Mouse (Mus musculus) embryonic stem cell, embryonic (primary cell): Measurements from ENCODE around the gene Xpo6.

Source experiments
- CTCF ChIA-PET, 4 experiments: fragments of 300-600 bp in 2 of 4; fragments of 350-600 bp in 2 of 4; sonication (Branson Sonifier 250); formaldehyde crosslinking; loops; one replicate each; lab custom pipeline; 2022; ENCODE audit warnings: inconsistent platforms in 2 of 4; lab: Charles Lee
- POLR2A ChIA-PET, 4 experiments: fragments of 300-600 bp in 2 of 4; fragments of 350-600 bp in 2 of 4; sonication (Branson Sonifier 250); formaldehyde crosslinking; loops; one replicate each; lab custom pipeline; 2022; ENCODE audit warnings: antibody characterized with exemption in 4 of 4, inconsistent platforms in 1 of 4; lab: Charles Lee

Xpo6 gene

DNA sequence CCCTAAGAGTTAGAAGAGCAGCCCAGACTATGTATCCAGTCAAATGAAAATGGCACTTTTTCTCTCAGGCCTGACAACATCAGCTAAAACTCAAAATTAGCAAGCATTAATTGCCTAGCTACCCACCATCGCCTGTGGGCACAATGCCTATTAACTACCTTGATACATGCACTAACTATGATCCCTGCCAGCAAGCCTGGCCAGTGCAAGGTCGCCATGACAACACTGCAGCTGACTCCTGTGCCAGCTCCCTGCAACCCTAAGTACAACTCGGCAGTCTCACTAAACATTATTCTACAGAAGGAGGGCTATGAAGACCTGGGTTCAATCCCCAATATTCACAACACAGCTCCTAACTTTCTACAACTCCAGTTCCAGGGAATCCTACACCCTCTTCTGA is 28.3 kb downstream of the Xpo6 start:
- ChIA-PET CTCF (interaction anchor here in 1 of 4 experiments (0.7 kb wide), 1 partner anchor 9 kb away, joined by 3 read pairs; no protein-coding TSS in a partner anchor), POLR2A (interaction anchor here in 1 of 4 experiments (0.8 to 2.3 kb wide), 8 partner anchors 9 to 45 kb away, joined by 3 to 10 read pairs (median 4); no protein-coding TSS in a partner anchor)

DNA sequence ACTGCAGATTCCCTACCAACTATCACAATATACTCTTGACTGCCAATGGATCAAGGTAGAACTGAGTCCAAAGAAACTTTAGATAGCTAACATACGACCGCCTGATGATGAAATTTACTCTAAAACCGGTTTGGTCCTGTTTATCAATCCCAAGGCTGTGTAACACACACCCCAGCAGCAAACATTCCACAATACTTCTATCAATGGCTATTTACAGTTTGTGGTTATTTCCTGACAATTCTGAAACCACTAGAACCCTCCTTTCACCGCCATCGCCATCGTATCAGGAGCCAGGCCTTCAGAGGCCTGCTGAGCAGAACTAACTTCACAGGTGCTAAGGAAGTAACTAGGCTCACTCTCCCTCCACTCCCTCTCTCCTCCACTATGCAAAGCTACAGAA is 31.7 kb downstream of the Xpo6 start:
- ChIA-PET POLR2A (interaction anchor here in 1 of 4 experiments (2.7 to 4.9 kb wide), 2 partner anchors 11 to 18 kb away, joined by 11 to 49 read pairs; no protein-coding TSS in a partner anchor), CTCF (no interaction called here)

DNA sequence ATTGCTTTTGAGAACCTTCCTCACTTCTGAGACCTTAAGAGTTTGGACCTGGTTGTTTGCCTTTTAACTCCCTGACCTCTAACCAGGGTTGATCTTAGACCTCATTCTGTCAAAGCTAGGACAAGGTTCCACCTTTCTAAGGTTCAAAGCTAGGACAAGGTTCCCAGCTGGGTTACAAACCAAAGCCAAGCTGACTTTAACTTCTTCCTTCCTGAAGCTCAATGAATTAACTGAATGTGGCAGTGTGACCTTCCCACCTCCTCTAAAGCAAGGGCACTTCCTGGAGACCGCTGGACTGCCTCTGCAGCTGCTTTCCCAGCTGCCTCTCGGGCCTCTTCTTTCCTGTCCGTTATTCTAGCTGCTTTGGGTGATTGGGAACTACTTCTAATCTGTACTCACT is 32.9 kb downstream of the Xpo6 start:
- POLR2A ChIA-PET: interaction anchor here in 2 of 4 experiments (0.6 to 4.9 kb wide), 13 partner anchors 12 to 333 kb away, joined by 3 to 49 read pairs (median 3); no protein-coding TSS in a partner anchor

DNA sequence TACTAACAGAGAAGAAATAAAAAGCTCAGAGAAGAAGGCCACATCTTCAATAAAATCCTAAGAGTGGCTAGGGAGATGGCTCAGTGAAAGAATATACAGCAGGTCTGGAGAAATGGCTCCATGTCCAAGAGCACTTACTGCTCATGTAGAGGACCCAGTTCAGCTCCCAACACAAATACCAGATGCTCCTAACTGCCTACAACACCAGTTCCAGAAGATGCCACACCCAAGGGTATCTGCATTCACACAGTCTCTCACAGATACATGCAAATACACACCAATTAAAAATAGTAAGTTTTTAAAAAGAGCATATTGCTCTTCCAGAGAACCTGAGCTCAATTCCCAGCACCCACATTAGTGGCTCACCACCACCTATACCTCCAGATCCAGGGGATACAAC is 33.7 kb downstream of the Xpo6 start:
- ChIA-PET CTCF (interaction anchor here in 1 of 4 experiments (0.6 kb wide), 1 partner anchor 99 kb away, joined by 3 read pairs; no protein-coding TSS in a partner anchor), POLR2A (interaction anchor here in 2 of 4 experiments (0.7 to 4.9 kb wide), 10 partner anchors 11 to 60 kb away, joined by 3 to 49 read pairs (median 4); no protein-coding TSS in a partner anchor)

More for the DNA sequence above, 32.9 kb downstream of the Xpo6 start:
- CTCF ChIA-PET: interaction anchor here in 1 of 4 experiments (1.1 kb wide), 2 partner anchors 9 to 94 kb away, joined by 3 to 4 read pairs; no protein-coding TSS in a partner anchor

DNA sequence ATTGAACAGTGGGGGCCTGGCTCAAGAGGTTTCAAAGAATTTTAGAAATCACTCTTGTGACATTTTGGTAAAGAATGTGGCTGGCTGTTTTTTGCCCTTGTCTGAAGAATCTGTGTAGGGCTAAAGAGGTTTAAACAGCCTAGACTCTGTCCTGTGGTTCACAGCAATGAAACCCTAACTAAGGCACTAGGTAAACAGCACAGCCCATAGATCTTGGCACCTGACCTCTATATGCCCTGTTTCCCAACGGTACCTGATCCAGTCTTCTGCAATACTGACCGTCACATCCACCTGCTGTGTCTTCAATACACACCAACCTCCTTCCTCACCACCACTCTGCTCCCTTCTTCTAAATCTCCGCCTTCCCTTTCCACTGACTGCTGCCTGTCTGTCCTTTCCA is 42.1 kb downstream of the Xpo6 start:
- ChIA-PET CTCF (no interaction called here), POLR2A (interaction anchor here in 1 of 4 experiments (0.6 to 1.2 kb wide), 2 partner anchors 27 to 31 kb away, joined by 3 read pairs; no protein-coding TSS in a partner anchor)

DNA sequence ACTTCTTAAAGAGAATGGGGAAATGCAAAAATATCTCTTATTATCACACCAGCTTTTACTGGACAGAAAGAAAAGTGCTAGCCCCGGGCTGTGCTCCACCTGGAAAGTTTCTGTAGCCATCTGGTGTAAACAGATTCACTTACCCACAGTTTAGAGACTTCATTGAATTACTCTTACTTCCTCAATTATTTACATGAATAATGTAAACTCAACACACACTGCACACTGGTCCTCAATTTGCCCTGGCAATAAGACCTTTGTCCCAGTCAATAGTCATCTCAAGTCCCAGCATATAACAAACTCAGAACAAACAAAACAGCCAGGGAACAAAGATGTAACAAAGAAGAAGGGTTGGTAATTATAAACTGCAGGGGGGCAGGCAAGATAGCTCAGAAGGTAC is 44.6 kb downstream of the Xpo6 start:
- ChIA-PET POLR2A (interaction anchor here in 2 of 4 experiments (0.8 to 2.1 kb wide), 6 partner anchors 9 to 53 kb away, joined by 3 to 7 read pairs (median 4); no protein-coding TSS in a partner anchor), CTCF (interaction anchor here in 1 of 4 experiments (0.5 kb wide), 1 partner anchor 243 kb away, joined by 3 read pairs; no protein-coding TSS in a partner anchor)

DNA sequence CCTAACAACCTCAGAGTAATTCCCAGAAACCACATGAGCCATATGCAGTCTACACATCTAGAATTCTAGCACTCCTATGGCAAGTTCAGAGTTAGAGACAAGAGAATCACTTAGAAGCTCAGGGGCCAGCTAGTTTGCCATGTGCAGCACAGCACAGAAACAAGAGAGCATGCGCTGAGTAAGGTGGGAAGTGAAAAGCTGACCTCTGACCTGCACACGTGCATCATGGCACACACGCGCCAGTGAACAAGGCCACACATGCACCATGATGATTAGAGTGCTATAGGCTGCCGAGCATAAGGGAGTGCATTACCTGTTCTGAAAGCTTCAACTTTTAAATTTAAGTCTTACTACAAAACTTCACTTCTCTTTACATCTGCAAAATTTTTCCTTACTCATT is 45.6 kb downstream of the Xpo6 start:
- CTCF ChIA-PET: no interaction called here
- POLR2A ChIA-PET: interaction anchor here in 3 of 4 experiments (0.6 to 2.1 kb wide), 5 partner anchors 8 to 37 kb away, joined by 3 to 7 read pairs (median 5); no protein-coding TSS in a partner anchor

DNA sequence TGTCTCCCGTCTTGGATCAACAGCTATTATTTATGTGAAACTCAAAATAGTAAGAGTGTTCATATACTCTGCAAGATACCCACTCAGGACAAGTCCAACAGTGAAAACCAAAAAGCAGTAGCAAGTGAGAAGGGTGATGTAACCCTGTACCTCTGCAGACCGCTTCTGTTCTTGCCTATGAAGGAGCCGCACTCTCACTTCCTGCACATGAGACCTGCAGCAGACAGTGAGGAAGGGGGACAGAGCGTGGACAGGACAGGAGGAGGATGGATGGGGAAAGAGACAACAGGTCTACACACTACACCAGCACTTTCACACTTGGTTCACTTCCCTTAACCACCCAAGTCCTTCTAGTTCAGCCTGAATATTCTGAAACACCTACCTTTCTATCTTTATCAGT is 48.0 kb downstream of the Xpo6 start:
- CTCF ChIA-PET: no interaction called here
- POLR2A ChIA-PET: interaction anchor here in 1 of 4 experiments (1.1 to 1.7 kb wide), 2 partner anchors 18 to 46 kb away, joined by 3 to 5 read pairs; no protein-coding TSS in a partner anchor

DNA sequence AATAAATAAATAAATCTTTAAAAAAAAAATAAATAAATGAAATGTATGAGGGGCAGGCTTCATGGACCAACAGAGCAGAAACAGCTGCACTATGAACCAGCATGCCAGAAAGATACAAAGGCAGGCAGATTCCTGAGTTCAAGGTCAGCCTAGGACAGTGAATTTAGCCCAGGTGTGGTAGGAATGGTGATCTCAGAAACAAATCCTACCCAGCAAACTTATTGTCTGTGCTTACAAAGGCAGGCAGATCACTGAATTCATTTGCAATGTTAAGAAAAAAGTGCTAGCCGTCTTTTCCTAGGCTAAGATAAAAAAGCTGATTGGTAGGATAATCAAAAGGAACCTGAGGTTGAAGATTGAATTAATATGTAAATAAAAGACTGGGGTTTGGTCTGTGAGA is 54.1 kb downstream of the Xpo6 start:
- POLR2A ChIA-PET: interaction anchor here in 2 of 4 experiments (0.7 to 2.1 kb wide), 6 partner anchors 9 to 544 kb away, joined by 3 to 12 read pairs (median 6); no protein-coding TSS in a partner anchor
- CTCF ChIA-PET: interaction anchor here in 2 of 4 experiments (0.6 to 1.4 kb wide), 2 partner anchors 29 to 45 kb away, joined by 5 read pairs; no protein-coding TSS in a partner anchor

DNA sequence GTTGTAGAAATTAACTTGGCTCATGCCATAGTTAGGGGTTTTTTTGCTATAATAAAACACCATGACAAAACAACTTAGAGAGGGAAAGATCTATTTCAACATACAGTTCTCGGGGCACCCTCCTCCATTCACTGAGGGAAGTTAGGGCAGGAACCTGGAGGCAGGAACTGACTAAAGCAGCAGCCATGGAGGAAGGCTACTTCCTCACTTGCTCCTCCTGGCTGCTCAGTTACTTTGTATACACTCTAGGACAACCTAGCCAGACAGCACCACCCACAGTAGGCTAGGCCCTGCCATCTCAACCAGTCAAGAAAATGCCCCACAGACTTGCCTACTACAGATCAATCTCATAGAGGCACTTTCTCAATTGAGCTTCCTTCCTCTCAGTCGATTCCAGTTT is 55.9 kb downstream of the Xpo6 start:
- ChIA-PET POLR2A (interaction anchor here in 2 of 4 experiments (1.2 to 2.1 kb wide), 3 partner anchors 11 to 12 kb away, joined by 3 to 5 read pairs (median 4); no protein-coding TSS in a partner anchor), CTCF (no interaction called here)

DNA sequence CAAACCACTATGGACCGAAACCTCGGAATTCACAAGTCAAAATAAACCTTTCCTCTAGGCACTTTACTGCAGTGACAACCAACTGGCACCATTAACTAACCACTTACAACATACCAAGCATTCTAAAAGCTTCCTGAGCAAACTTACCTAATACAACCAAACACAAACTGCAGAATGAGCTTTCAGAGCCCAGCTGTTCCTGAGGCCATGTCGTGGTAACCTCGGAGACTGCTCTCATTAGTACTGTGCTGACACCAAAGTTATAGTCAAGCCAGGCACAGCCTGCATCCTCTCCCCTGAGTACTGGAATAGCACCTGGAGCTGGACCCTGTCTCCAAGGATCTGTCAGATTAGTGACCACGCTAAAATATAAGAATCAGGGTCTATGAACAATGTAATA is 62.5 kb downstream of the Xpo6 start:
- ChIA-PET POLR2A (interaction anchor here in 1 of 4 experiments (1.1 kb wide), 1 partner anchor 29 kb away, joined by 3 read pairs; no protein-coding TSS in a partner anchor), CTCF (interaction anchor here in 2 of 4 experiments (0.6 to 1.2 kb wide), 2 partner anchors 9 to 673 kb away, joined by 3 to 4 read pairs; no protein-coding TSS in a partner anchor)

DNA sequence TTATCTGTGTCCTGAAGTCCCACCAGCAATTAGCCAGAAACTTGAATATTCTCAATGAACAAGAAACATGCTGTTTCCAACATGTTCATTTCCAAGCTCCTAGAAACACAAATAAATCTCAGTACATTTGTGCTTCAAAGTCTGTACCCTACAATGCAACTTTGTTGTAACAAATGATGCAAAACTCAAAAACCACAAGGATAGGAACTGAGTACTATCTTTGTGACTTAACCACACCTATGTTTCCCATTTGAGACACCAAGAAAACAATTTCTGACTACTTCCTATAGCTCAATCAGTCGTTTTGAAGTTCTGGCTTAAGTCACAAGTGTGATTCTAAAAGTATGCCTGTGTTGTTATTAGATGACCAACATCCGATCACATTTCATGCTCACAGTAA is 64.9 kb downstream of the Xpo6 start:
- ChIA-PET POLR2A (interaction anchor here in 1 of 4 experiments (0.7 to 1.9 kb wide), 6 partner anchors 10 to 165 kb away, joined by 3 to 6 read pairs (median 4); no protein-coding TSS in a partner anchor), CTCF (interaction anchor here in 1 of 4 experiments (0.6 kb wide), 1 partner anchor 224 kb away, joined by 3 read pairs; no protein-coding TSS in a partner anchor)

DNA sequence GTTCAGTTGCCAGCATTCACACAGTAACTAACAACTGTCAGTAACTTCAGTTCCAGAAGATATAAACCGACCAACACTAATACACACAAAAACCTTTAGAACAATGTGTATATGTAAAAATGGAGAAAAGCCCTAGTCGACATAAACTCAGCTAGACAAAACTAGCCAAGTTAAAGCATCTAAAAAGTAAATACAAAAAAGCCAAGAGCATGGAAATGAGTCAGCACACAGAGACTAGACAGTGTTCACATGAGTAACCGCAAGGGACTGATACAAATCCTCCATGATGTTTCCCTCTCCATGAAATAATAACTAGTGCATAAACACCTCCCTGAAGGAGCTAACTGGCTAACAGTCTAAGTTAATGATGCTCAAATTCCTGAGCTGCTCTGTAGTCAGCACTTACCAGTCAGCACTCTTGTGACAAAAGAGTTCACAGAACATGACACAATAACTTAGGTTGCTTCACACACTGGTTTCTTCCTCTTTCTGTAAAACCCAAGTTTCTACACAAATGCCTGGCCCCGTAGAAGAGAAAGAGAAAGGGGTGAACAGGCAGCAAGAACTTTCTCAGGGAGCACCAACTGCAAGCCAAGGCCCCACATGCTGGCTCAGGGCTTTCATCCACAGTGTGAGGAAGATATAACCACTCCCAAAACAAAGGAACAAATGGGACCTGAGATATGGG is 65.5 kb downstream of the Xpo6 start:
- POLR2A ChIA-PET: interaction anchor here in 1 of 4 experiments (0.5 to 2.7 kb wide), 4 partner anchors 12 to 37 kb away, joined by 3 to 12 read pairs (median 4); no protein-coding TSS in a partner anchor
- CTCF ChIA-PET: no interaction called here

DNA sequence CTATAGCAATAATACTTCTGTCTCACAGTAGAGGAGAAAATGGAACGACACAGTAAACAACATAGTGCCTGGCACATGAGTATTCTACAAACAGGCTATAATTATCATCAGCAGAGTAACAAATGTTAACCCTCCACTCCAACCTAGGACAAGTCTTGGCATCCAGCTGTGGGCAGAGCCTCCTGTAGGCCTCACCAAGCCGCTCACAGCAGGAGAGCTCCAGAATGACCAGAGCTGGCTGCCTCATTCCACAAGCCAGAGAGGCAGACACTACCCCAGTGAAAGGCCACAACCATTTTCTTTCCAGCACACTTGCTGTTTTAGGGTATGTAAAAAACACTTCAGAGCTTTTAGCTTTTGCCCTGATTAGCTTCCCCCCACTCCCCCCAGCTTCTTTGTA is 72.6 kb downstream of the Xpo6 start:
- ChIA-PET CTCF (no interaction called here), POLR2A (interaction anchor here in 2 of 4 experiments (0.6 to 6.1 kb wide), 5 partner anchors 9 to 156 kb away, joined by 3 to 39 read pairs (median 3); no protein-coding TSS in a partner anchor)

DNA sequence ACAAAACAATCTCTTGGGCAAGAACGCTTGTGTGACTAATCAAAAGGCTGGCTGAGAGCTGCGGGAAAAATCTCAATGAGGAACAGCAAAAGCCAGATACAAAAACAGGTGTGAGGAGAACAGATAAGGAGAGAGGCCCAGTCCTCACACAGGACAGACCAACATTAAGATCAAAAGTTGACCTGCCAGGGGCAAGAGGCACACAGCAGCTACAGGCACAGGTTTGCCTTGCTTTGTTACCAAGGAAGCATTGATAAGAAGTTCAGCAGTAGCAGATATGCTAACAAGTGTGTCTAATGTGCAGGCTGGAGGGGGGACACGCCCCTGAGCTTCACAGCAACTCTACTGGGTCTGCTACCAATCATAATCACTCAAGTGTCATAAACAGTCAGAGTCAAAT is 73.8 kb downstream of the Xpo6 start:
- ChIA-PET POLR2A (interaction anchor here in 2 of 4 experiments (1.4 to 6.1 kb wide), 3 partner anchors 7 to 46 kb away, joined by 3 to 39 read pairs (median 3); no protein-coding TSS in a partner anchor), CTCF (interaction anchor here in 1 of 4 experiments (0.6 kb wide), 1 partner anchor 142 kb away, joined by 3 read pairs; no protein-coding TSS in a partner anchor)

DNA sequence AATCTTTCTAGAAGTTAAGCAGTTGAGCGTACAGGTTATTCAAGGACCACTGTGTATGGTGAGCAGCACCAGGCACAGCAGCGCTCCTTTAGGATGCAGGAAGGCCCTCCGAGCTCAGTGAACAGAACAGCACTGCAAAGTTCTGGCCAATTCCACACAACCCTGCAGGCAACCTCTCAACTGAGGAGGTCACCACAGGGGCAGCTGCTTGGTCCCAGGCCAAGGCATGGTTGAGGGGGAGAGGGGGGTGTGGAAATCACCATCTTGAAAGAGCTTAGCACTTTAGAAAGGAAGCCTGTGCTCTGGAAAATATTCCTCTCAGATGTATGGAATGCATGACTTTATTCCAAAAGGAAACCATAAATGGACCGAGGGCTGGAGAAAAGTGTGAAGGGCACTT is 78.8 kb downstream of the Xpo6 start:
- ChIA-PET POLR2A (interaction anchor here in 2 of 4 experiments (0.6 to 6.8 kb wide), 3 partner anchors 7 to 29 kb away, joined by 3 to 39 read pairs (median 3); no protein-coding TSS in a partner anchor), CTCF (interaction anchor here in 1 of 4 experiments (0.5 kb wide), 1 partner anchor 62 kb away, joined by 3 read pairs; no protein-coding TSS in a partner anchor)

DNA sequence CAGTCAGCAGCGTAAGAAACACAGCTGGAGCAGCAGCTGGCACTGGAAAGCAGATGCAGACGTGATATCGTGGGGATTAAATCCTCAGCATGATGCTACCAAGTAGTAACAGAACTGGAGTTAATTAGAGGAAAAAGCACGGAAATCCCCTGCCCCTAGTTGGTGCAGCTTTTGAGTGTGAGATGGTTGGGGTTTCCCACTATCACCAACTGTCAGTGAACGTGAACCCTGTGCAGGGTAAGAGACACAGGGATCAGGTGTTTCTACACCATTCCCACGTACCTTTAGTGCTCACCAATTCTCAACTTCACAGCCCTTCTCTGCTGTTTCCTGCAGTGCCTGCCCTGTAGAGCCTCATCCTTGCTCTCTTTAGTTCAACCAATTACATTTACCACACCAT is 80.5 kb downstream of the Xpo6 start:
- CTCF ChIA-PET: no interaction called here
- POLR2A ChIA-PET: interaction anchor here in 2 of 4 experiments (0.9 to 6.8 kb wide), 4 partner anchors 9 to 71 kb away, joined by 3 to 39 read pairs (median 3); no protein-coding TSS in a partner anchor

DNA sequence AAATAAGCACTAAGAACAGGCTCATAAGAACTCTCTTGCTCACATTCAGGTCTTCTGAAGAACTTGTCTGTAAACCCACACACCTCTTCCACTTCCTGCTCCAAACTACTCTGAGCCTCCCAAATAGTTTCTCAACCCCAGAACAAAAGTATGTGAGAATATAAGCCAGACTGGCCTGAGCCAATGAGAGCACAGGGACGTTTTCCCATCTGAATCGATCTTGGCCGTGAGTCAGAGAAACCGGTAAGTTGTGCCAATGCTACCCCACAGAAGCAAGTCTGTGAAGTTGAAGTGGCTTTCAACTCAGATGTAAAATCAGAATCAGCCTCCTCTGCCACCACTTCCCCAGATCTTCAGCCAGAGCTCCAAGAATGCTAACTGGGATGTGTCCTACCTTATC is 87.0 kb downstream of the Xpo6 start:
- ChIA-PET CTCF (no interaction called here), POLR2A (no interaction called here)
